Mouse (Mus musculus): ENCODE measurements around the gene Nfat5.

Nfat5 gene

GRCm38 (mm10) chr8:107399495-107399894 lies 106.2 kb downstream of the Nfat5 start:
- no peak for DNase-seq

GRCm38 (mm10) chr8:107401866-107402265 lies 108.6 kb downstream of the Nfat5 start:
- DNase-seq = no peak

GRCm38 (mm10) chr8:107403038-107403781 lies 109.9 kb downstream of the Nfat5 start, which contains the start of gene Nqo1:
Nqo1 (minus strand) TSS chr8:107403206.
- peak; percentile 89 for DNase-seq

GRCm38 (mm10) chr8:107404057-107404456 lies 110.8 kb downstream of the Nfat5 start:
- DNase-seq = no peak

GRCm38 (mm10) chr8:107405935-107406334 lies 112.7 kb downstream of the Nfat5 start:
- no peak for DNase-seq

GRCm38 (mm10) chr8:107411391-107411790 lies 118.1 kb downstream of the Nfat5 start:
- DNase-seq = peak; percentile 17

GRCm38 (mm10) chr8:107412552-107412951 lies 119.3 kb downstream of the Nfat5 start:
- no peak for DNase-seq

GRCm38 (mm10) chr8:107413881-107414280 lies 120.6 kb downstream of the Nfat5 start:
- no peak for DNase-seq

- DNase-seq = no peak
These were observed 123.7 kb downstream of the Nfat5 start for GRCm38 (mm10) chr8:107417001-107417400.

GRCm38 (mm10) chr8:107424176-107424575 lies 130.9 kb downstream of the Nfat5 start:
- DNase-seq = no peak

GRCm38 (mm10) chr8:107424597-107425229 lies 131.4 kb downstream of the Nfat5 start, which contains the start of gene Nob1:
Nob1 (minus strand) TSS chr8:107425051.
- peak; percentile 97 for DNase-seq

- DNase-seq = no peak
These were observed 131.9 kb downstream of the Nfat5 start for GRCm38 (mm10) chr8:107425230-107425597.
